Mouse (Mus musculus): ENCODE measurements at regions not wholly inside any gene's neighbourhood (a gene's known extent, or its start where the extent isn't known, plus 50 kb on each side); places are given as distances from the start of the nearest gene placed in this dataset.

DNA sequence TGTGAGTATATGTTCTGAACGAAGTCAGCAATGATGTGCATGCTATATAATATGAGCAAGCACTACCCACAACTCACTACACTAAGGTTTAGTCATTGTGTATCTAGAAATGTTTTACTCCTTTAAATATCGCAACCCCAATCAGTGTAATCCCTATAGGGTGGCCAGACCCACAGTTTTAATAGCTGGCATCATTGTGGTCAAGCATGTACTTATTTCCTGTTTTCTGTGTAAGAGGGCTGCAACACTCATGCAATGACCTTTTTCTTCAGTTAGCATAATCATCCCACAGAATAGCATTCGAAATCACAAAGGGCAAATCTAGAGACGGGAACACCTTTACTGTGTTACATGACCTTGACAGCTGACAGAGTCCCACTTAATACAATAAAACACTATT, 333.3 kb downstream of the Insc start:
- no peak for DNase-seq (ENCODE audit: low spot score)

- peak; percentile 8 for DNase-seq (ENCODE audit: low spot score)
Observed at GRCm38 (mm10) chr7:115084711-115085380, 341.4 kb downstream of the Insc start.

DNA sequence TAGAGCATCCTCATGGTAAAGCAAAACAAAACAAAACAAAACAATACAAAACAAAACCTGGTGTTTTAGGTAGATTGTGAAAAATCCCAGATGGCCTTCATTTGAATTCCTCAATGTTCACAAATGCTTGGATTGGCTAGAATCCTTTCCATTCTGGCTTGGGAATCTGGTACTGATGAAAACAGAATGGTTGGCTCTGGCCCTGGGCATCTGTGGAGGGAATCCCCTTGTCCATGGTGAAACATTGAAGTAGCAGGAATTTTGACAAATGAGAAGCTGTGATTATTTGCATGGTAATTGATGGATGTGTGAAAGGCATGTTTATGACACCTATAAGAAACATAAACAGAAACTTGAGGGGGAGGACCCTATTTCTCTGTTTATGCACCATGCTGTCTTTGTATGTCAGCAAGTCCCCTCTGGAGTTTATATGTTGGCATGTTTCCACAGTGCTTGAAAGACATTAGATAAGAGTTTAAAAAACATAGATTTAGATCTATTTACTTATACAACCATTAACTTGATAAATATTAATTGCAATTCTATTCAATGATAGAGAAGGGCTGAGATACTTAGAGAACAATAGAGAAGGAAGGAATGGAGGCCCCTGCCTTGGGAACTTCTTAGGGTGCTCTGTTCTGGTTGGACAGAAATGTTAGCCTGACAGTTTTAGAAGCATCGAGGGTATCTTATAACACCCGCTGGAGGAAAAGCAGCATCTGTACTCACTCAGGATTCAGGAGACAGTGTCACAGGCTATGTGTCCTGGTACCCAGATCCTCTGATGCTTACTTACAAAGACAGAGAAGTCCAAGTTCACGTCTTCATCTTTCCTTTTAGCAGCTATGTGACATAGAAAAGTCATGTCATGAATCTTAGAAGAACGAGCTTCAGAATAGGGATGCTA, 343.3 kb downstream of the Insc start:
- DNase-seq (ENCODE audit: low spot score) = no peak

- DNase-seq (ENCODE audit: low spot score) = no peak
Observed at GRCm38 (mm10) chr7:115092481-115093050, 349.1 kb downstream of the Insc start.

GRCm38 (mm10) chr7:115106041-115106440, 362.5 kb downstream of the Insc start:
- DNase-seq (ENCODE audit: low spot score) = no peak

- DNase-seq (ENCODE audit: low spot score) = no peak
Observed at GRCm38 (mm10) chr7:115112282-115112681, 368.8 kb downstream of the Insc start.

DNA sequence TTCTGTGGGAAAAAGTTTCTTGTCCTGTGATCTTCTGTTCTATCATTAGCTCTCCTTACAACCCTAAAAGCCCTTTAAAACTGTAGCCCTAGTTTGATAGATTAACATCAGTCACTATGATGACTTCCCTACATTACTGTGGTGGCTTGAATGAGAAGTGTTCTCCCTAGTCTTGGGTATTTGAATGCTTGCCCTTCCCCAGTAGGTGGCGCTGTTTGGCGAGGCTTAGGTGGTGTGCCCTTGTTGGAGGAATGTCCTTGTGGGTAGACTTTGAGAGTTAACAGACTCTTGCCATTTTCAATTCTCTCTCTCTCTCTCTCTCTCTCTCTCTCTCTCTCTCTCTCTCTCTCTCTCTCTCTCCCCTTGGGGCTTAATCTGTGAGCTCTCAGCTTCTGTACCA, 379.8 kb downstream of the Insc start:
- DNase-seq (ENCODE audit: low spot score) = no peak

DNA sequence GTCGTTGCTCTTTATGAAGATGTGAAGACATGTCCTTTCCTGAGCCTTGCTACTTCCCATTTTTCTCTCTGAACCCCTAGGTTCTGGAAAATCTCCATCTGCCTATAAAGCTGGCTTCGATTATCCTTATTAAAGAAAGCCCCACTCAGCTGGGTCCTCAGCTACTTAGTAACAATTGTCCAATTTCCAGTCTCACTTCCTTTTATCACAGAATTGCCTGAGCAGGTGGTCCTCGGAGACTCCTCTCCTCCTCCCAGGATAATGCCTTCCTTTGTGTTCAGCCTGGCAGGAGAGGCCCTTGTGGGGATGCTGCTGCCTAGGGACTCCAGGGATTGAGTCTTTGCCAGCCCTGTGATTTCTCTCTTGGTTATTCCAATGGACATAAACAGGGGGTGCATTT, 385.5 kb downstream of the Insc start:
- no peak for DNase-seq (ENCODE audit: low spot score)

DNA sequence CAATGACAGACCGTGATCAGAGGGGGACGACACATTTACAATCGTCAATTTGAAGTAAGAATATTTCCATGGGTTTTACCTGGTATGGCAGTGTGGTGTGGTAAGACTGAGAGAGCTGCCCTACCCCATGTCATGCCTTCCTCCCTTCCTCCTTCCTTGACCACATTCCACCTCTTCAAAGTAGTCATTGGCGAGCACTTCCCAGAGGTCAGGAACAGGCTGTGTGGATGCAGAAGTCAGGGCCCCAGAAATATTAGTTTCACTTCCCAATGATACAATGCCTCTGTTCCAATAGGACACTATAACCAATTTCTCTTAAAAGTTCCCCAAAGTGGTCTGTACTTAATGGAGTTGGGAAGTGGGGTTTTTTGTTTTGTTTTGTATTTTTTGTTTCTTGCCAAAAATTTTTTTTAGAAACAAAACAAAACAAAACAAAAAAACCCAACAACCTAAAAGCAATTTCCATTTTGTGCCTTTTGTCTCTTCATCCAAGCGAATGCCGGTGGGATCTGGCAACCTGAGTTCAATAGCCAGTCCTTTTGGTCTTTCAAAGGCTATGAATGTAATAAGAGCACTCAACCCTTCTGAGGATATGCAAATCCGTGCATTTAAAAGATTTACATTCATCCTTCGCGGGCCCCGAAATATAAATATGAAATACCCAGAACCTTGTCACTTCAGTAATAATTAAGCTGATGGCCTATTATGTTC, 387.9 kb downstream of the Insc start:
- DNase-seq (ENCODE audit: low spot score) = no peak

GRCm38 (mm10) chr7:115131970-115132551, 388.6 kb downstream of the Insc start:
- DNase-seq (ENCODE audit: low spot score) = no peak

GRCm38 (mm10) chr7:115132595-115132994, 389.1 kb downstream of the Insc start:
- DNase-seq (ENCODE audit: low spot score) = no peak

GRCm38 (mm10) chr7:115134926-115135575, 391.6 kb downstream of the Insc start:
- DNase-seq (ENCODE audit: low spot score) = peak; percentile 21

GRCm38 (mm10) chr7:115140286-115140685, 396.8 kb downstream of the Insc start:
- DNase-seq (ENCODE audit: low spot score) = no peak

DNA sequence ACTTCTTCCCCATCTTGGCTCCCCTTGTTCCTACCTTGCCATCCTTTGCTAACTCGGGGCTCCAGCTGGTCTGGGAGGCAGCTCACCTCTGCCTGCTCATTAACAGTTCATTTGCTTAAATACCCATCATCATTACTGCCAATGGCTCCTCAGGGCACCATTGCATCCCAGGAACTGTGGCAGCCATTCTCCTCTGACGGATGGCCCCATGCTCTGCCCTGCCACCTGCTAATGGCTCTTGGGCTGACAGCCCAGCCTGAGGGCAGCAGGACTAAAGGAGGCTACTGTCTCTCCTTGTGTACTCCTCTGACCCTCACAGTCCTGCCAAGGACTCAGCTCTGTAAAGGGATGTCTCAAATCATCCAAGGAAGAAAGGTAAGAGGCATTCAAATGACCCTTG, 398.7 kb downstream of the Insc start:
- DNase-seq (ENCODE audit: low spot score) = no peak

DNA sequence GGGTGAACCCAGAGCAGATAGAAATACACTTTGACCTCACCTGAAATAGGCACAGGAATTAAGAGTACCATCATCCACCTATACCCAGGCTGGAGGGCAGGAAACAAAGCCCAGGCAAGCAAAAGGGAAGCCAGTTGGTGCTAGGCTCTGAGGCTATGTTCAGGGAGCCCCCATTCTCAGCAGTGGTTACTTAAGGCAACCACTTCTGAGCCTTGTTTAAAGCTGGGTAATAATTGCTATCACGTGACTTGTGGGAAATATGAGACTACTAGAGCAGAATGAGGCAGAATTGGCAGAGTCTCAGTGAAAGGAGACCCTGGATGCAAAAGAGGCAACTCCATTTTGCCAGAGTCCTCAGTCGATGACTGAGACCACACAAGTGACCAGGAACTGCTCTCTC, 401.5 kb downstream of the Insc start:
- DNase-seq (ENCODE audit: low spot score) = no peak

DNA sequence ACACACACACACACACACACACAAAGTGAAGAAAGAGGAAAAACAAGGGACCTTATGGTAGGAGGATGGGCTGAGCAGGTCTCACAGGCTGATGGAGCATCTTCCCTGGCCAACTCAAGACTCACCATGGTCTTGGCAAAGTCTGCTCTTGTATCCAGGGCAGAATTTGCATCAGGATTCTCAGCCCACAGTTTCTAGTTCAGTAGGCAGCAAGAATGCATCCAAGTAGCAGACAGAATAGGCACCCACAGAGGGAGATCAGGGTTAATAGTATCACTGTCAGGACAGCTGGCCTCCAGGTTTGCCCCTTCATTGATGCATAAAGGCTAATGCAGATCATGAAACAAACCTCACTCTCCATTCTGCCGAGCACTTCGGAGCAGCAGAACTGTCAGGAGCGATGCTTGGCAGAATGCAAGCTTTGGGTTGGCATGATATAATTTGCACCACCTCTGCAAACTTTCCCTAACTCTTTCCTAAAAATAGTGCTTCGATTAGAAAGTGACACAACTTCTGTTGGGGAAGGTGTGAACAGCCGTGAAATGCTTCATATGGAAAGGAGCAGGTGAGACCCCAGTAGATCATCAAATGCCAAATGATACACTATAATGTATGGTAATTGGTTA, 404.0 kb downstream of the Insc start:
- no peak for DNase-seq (ENCODE audit: low spot score)

- no peak for DNase-seq (ENCODE audit: low spot score)
Observed at GRCm38 (mm10) chr7:115153291-115153690, 409.8 kb downstream of the Insc start.

DNA sequence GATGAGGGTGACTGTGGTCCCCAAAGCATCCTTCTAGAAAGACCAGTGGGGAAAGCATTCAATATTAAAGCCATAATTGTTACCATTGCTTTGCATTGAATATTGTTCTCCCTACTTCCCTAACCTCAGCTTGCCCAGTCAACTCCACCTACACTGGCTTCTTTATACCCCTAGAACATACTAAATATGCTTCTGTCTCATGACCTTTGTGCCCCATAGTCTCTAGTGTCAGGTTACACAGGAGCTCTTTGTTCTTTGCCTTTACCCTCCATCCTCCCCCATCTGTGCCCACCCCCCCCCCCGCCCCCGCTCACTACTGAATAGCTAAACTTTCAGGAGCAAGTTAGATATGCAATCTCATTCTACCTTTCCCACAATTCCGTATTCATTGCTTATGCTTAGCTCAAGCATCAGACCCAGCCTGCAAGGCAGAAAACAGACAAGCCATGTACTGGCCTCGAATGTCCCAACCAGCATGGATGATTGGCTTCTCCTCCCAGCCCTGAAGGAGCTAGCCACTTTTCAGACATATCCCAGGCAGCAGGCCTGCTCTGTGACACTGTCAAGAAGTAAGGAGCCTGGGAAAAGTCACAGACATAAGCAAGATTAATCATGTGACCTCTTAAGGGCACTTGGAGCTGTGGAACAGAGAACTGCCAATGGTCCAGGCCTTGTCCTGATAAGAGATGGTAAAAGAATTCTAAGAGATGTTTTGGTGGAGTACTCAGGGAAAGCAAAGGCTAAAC, 410.4 kb downstream of the Insc start:
- no peak for DNase-seq (ENCODE audit: low spot score)

DNA sequence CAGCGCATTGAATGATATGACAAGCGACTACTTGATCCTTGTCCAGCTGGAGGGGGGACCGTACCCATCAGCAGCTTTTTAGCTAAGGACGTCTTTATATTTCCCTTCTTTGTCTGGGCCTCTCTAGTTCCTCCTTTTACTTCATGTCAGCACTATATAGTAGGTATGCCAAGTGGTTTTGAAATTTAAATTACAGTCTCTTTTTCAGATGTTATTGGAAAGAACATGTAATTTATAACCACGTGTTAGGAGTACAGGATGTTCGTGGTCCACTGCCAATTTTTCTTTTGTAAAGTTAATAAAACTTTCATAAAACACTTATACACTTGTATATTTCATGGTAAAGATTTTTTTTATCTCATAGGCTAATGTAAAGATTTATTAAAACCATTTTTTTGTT, 426.5 kb downstream of the Insc start:
- no peak for DNase-seq (ENCODE audit: low spot score)

DNA sequence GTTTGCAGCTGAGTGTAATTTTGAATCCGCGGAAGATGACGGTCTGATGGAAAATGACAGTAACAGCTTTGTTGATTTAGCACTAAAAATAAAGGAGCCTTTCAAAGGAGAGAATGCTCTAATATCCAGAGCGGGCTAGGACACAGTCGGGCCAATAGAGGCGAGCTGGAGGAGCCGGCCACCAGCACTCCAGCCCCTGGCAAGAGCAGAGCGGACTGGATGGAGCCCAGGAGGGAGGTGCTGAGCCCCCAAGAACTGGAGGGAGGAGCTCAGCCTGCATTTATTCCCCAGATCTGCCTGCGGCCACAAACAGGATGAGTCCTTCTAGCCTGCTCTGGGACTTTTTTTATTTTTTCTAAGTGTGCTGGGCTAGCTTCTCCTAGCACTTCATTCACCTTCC, 426.9 kb downstream of the Insc start:
- DNase-seq (ENCODE audit: low spot score) = peak; percentile 18
